Mouse (Mus musculus): ENCODE data around the gene Ranbp17. TPM values are rescaled to one million over a fixed set of nuclear protein-coding genes. Genes with fewer than 3 reads are reported as not detected.

Ranbp17 gene
- polyA plus RNA-seq, 1 experiment = 28.7 TPM

DNA sequence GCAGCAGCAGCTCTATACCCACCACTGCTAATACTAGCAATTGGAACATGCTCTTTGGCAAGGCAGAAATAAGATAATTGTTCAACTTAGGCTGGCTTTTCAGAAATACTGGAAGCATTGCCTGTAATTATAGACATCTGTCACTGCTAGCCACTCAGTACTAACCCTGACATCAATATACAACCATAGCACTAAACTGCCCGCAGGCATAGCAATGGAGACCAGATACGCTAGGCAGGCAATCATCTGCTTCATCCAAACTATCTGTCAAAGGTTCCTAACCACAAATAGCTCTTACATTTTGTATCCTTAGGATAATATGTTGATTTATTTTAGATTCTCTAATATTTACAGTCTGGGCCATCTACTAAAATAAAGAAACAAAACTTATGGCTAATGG is 171.5 kb downstream of the Ranbp17 start:
- no peak overlapping the region for H3K27ac ChIP-seq (ENCODE audit: control insufficient read depth, insufficient read depth, low read depth, low read length)
- TF ChIP-seq CTCF (IDR thresholded peaks at IDR 0.05; ENCODE audit: control insufficient read depth, insufficient read depth, insufficient replicate concordance, low read depth, low read length) (no peak), POLR2A (IDR thresholded peaks at IDR 0.05; ENCODE audit: control insufficient read depth, low read depth, low read length) (no peak)
- no peak overlapping the region for H3K4me3 ChIP-seq (ENCODE audit: control insufficient read depth, low read depth, low read length)
- H3K27me3 ChIP-seq (ENCODE audit: control insufficient read depth, insufficient read depth, low read length) = no peaks in the 10 kb centered on the region
- no peaks in the 10 kb centered on the region for H3K4me1 ChIP-seq (ENCODE audit: control insufficient read depth, insufficient read depth, low read length)
- no peaks in the 10 kb centered on the region for H3K36me3 ChIP-seq (ENCODE audit: control insufficient read depth, insufficient read depth, low read length)

DNA sequence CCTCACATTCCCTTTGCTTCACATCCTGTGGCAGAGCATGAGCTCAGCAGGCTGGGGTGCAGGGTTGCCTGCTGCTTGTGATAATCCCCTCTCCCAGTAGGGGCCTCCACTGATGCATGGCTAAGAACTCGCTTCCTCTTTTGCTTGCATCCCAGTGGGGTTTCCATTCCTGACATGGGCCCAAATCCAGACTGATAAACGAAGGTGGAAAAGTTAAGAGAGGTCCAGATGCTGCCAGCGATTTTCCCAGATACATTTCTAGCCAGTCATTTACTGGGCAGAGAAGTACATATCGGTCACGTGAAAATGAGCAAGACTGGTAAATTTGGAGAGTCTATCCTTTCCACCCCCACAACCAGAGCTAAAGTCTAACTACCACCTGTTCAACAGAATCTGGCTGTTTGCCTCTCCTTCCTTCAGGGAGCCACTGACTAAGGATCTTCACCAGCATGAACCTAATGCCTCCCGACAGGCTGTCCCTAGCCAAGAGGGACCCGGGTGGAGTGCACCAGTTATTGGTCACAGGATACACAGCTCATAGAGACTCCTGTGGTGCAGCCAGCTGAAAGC is 176.9 kb downstream of the Ranbp17 start:
- Histone ChIP-seq H3K36me3 (ENCODE audit: control insufficient read depth, insufficient read depth, low read length) (no peaks in the 10 kb centered on the region), H3K27ac (ENCODE audit: control insufficient read depth, insufficient read depth, low read depth, low read length) (no peak overlapping the region), H3K4me1 (ENCODE audit: control insufficient read depth, insufficient read depth, low read length) (no peaks in the 10 kb centered on the region), H3K27me3 (ENCODE audit: control insufficient read depth, insufficient read depth, low read length) (no peaks in the 10 kb centered on the region), H3K4me3 (ENCODE audit: control insufficient read depth, low read depth, low read length) (no peak overlapping the region)
- no peak for TF ChIP-seq CTCF (IDR thresholded peaks at IDR 0.05; ENCODE audit: control insufficient read depth, insufficient read depth, insufficient replicate concordance, low read depth, low read length)
- no peak for TF ChIP-seq POLR2A (IDR thresholded peaks at IDR 0.05; ENCODE audit: control insufficient read depth, low read depth, low read length)

DNA sequence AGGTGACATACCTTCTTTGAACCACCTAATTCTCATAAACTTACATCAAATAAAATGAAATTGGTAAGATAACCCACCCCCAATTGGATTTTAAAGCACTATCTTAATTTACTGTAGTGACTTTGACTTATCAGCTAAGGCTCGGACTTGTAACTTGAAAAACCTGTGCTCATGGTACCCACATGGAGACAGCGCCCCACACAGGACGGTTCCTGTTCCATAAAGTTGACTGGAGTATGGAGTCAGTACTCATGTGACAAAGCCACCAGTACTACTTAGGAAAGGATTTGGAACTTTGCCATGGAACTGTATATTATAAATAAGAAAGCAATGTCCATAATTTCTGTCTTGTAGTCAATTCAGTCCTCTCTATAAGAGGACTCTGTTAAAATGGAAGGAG is 177.9 kb downstream of the Ranbp17 start:
- Histone ChIP-seq H3K27me3 (ENCODE audit: control insufficient read depth, insufficient read depth, low read length) (no peaks in the 10 kb centered on the region), H3K4me3 (ENCODE audit: control insufficient read depth, low read depth, low read length) (no peak overlapping the region), H3K4me1 (ENCODE audit: control insufficient read depth, insufficient read depth, low read length) (no peaks in the 10 kb centered on the region), H3K27ac (ENCODE audit: control insufficient read depth, insufficient read depth, low read depth, low read length) (no peak overlapping the region), H3K36me3 (ENCODE audit: control insufficient read depth, insufficient read depth, low read length) (no peaks in the 10 kb centered on the region)
- no peak for TF ChIP-seq CTCF (IDR thresholded peaks at IDR 0.05; ENCODE audit: control insufficient read depth, insufficient read depth, insufficient replicate concordance, low read depth, low read length)
- no peak for TF ChIP-seq POLR2A (IDR thresholded peaks at IDR 0.05; ENCODE audit: control insufficient read depth, low read depth, low read length)

DNA sequence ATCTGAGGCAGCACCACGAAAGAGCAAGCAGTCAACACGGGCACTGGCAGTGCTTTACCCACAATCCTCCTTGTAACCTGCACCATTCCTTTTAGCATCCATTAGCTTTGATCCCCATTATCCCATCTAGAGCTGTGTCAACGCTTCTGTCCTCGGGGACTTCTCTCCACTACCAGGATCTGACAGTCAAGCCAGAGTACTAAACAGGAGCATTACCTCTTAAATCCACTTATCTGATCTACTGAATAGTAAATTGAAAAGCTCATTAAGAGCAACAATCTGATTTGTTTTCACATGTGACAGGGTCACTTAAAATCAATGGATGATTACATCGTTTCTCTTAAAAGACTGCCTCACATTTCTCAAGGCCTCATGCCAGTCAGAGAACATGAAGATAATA is 181.4 kb downstream of the Ranbp17 start:
- no peaks in the 10 kb centered on the region for H3K4me1 ChIP-seq (ENCODE audit: control insufficient read depth, insufficient read depth, low read length)

DNA sequence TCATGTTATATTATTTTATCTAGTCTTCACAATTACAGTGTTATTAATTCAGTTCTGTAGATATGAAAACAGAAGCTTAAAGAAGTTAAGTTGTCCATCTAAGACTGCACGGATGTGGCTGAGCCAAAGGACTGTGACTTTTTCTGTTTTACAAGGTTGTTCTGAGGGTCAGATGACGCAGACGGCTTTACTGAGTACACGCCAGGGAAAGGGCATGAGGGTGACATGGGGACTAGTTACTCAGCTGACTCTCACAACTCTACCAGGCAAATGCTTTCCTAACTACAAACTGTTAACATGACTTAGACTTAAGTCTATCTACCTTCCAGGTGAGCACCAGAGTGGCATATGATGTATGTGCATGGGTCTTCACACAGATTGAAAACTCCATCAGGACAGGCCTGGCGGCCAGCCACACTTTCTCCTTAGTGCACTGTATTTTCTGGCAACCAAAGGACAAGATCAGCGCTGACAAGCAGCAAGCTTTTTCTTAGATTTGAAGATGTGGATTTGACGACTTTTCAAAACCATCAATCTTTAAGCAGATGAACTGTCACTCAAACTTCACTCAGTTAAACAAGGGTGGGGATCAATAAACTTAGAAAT is 194.4 kb downstream of the Ranbp17 start:
- no peak overlapping the region for H3K4me3 ChIP-seq (ENCODE audit: control insufficient read depth, low read depth, low read length)
- no peak overlapping the region for H3K27ac ChIP-seq (ENCODE audit: control insufficient read depth, insufficient read depth, low read depth, low read length)
- no peak for TF ChIP-seq CTCF (IDR thresholded peaks at IDR 0.05; ENCODE audit: control insufficient read depth, insufficient read depth, insufficient replicate concordance, low read depth, low read length)
- no peak for TF ChIP-seq POLR2A (IDR thresholded peaks at IDR 0.05; ENCODE audit: control insufficient read depth, low read depth, low read length)
- peaks cover 1% of the 10 kb centered on the region; the same call in 1 of the 2 replicates for H3K36me3 ChIP-seq (ENCODE audit: control insufficient read depth, insufficient read depth, low read length)
- H3K27me3 ChIP-seq (ENCODE audit: control insufficient read depth, insufficient read depth, low read length) = no peaks in the 10 kb centered on the region
- no peaks in the 10 kb centered on the region for H3K4me1 ChIP-seq (ENCODE audit: control insufficient read depth, insufficient read depth, low read length)

More for the DNA sequence above, 181.4 kb downstream of the Ranbp17 start:
- TF ChIP-seq CTCF (IDR thresholded peaks at IDR 0.05; ENCODE audit: control insufficient read depth, insufficient read depth, insufficient replicate concordance, low read depth, low read length) = no peak
- Histone ChIP-seq H3K4me3 (ENCODE audit: control insufficient read depth, low read depth, low read length) (no peak overlapping the region), H3K36me3 (ENCODE audit: control insufficient read depth, insufficient read depth, low read length) (no peaks in the 10 kb centered on the region; the same call in 1 of the 2 replicates), H3K27me3 (ENCODE audit: control insufficient read depth, insufficient read depth, low read length) (no peaks in the 10 kb centered on the region), H3K27ac (ENCODE audit: control insufficient read depth, insufficient read depth, low read depth, low read length) (no peak overlapping the region)

DNA sequence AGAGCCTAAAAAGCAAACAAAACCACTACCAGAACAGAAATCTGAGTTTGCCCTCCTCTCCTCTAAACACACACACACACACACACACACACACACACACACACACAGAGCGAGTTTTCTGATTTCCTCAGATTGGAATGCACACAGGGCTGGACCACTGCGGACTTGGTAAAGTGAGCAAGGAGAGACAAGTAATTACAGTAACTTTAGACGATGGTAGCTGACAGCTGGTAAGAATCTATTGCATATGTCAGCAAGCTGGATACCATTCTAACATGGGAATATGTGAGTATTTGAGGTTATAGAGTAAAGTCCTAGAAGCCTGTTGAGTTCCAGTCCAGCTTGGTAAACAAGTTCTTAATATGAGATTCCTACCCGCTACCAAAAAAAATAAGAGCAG is 204.0 kb downstream of the Ranbp17 start:
- Histone ChIP-seq H3K4me3 (ENCODE audit: control insufficient read depth, low read depth, low read length) (no peak overlapping the region), H3K36me3 (ENCODE audit: control insufficient read depth, insufficient read depth, low read length) (no peaks in the 10 kb centered on the region), H3K27me3 (ENCODE audit: control insufficient read depth, insufficient read depth, low read length) (no peaks in the 10 kb centered on the region), H3K4me1 (ENCODE audit: control insufficient read depth, insufficient read depth, low read length) (no peaks in the 10 kb centered on the region), H3K27ac (ENCODE audit: control insufficient read depth, insufficient read depth, low read depth, low read length) (no peak overlapping the region)
- TF ChIP-seq POLR2A (IDR thresholded peaks at IDR 0.05; ENCODE audit: control insufficient read depth, low read depth, low read length) (no peak), CTCF (IDR thresholded peaks at IDR 0.05; ENCODE audit: control insufficient read depth, insufficient read depth, insufficient replicate concordance, low read depth, low read length) (no peak)

DNA sequence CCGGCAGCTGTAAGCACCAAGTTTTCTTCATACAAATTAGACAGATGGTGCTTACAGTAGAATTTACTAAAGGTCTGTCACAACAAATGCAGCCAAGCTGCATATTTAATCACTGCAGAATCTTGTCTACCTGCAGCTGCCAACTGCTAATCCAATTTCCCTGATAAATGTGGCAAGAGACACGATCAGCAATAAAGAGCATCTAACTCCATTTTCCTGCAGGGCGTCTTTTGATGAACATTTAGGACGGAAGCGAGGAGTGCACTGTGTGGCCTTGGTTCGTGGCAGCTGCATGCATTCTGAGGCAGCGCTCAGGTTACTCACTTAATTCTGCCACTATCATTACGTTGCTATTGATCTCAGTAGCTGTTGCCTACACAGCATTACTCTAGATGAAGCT is 212.7 kb downstream of the Ranbp17 start:
- no peak overlapping the region for H3K4me3 ChIP-seq (ENCODE audit: control insufficient read depth, low read depth, low read length)
- H3K27me3 ChIP-seq (ENCODE audit: control insufficient read depth, insufficient read depth, low read length) = no peaks in the 10 kb centered on the region
- TF ChIP-seq CTCF (IDR thresholded peaks at IDR 0.05; ENCODE audit: control insufficient read depth, insufficient read depth, insufficient replicate concordance, low read depth, low read length) (no peak), POLR2A (IDR thresholded peaks at IDR 0.05; ENCODE audit: control insufficient read depth, low read depth, low read length) (no peak)
- no peak overlapping the region for H3K27ac ChIP-seq (ENCODE audit: control insufficient read depth, insufficient read depth, low read depth, low read length)
- H3K4me1 ChIP-seq (ENCODE audit: control insufficient read depth, insufficient read depth, low read length) = no peaks in the 10 kb centered on the region
- H3K36me3 ChIP-seq (ENCODE audit: control insufficient read depth, insufficient read depth, low read length) = no peaks in the 10 kb centered on the region
